Mouse (Mus musculus) hindbrain, embryonic 14.5 days (tissue): ENCODE data around the gene Olfr211. TPM values are rescaled to one million over a fixed set of nuclear protein-coding genes. Genes with fewer than 3 reads are reported as not detected.

Experiments
- polyA plus RNA-seq: library from polyadenylated mRNA; unstranded; fragments of >200 nt; fragmentation: Nextera tagmentation; extraction: Ambion mirVana; gene quantifications from 2 replicates; pipeline ENCODE4 v1.2.1, GENCODE M21; 2014

Olfr211 gene
- polyA plus RNA-seq, 1 experiment from 2014 or later: not detected

Other genes starting within 250 kb of the Olfr211 start
- gene Zfand4, start 224.9 kb upstream of the Olfr211 start, polyA plus RNA-seq: 6.7 and 7.4 TPM in 2 replicates
- 69.4 and 74.3 TPM in 2 replicates for gene March8, start 151.1 kb upstream of the Olfr211 start, polyA plus RNA-seq
- gene Alox5, start 27.9 kb upstream of the Olfr211 start, polyA plus RNA-seq: 0.31 and 0.80 TPM in 2 replicates
- not detected in 2 replicates for gene Olfr212, start 17.4 kb downstream of the Olfr211 start, polyA plus RNA-seq
- not detected in 2 replicates for gene Olfr213, start 49.4 kb downstream of the Olfr211 start, polyA plus RNA-seq
- 0.29 and 0.46 TPM in 2 replicates for gene Gm5580, start 62.0 kb downstream of the Olfr211 start, polyA plus RNA-seq
- gene Olfr214, start 65.1 kb downstream of the Olfr211 start, polyA plus RNA-seq: not detected in 2 replicates
- gene Olfr215, start 95.1 kb downstream of the Olfr211 start, polyA plus RNA-seq: not detected in 2 replicates
- 138 and 146 TPM in 2 replicates for gene Zfp422, start 139.9 kb downstream of the Olfr211 start, polyA plus RNA-seq
- 8.2 and 8.7 TPM in 2 replicates for gene Depp1, start 161.5 kb downstream of the Olfr211 start, polyA plus RNA-seq
- 30.3 and 33.1 TPM in 2 replicates for gene Rassf4, start 184.9 kb downstream of the Olfr211 start, polyA plus RNA-seq
- gene Tmem72, start 227.8 kb downstream of the Olfr211 start, polyA plus RNA-seq: 1.5 and 3.1 TPM in 2 replicates